Mouse (Mus musculus): ENCODE results near the gene Carmil3. TPM values are rescaled to one million over a fixed set of nuclear protein-coding genes. Genes with fewer than 3 reads are reported as not detected.
A peak's percentile ranks its signal among the peaks of the same experiment; 100 is the strongest.

The Carmil3 gene
- total and polyA plus RNA-seq, 2 experiments from 2014 or later: 37.6 to 118 TPM

DNA sequence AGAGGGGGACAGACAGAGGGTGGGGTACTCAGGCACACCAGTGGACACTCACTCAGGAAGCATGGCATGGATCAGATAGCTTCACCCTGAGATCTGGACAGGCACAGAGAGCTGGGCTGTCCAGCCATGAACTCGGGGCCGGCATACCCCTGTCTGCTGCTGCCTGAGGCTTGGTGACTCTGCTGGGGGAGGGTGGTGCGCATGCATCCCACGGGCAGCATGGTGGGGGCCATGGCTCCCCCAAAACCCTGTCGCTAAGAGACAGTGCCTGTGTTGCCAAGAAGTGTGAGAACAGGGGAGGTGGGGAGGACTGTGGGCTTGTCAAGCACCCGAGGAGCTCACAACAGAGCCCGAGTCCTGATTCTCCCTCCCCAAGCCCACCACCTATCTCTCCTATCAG is 20.6 kb downstream of the Carmil3 start:
- DNase-seq (ENCODE audit: low spot score) (peak; percentile 46), ATAC-seq (ENCODE audit: low FRiP score) (peak; percentile 42)
- no peak for TF ChIP-seq CTCF (IDR thresholded peaks at IDR 0.05)
- Histone ChIP-seq H3K4me2 (ENCODE audit: low read depth, low read length, poor library complexity, severe bottlenecking) (peak overlapping the region; percentile 29), H3K27me3 (ENCODE audit: insufficient read depth, low read length) (no peaks in the 10 kb centered on the region), H3K9me3 (ENCODE audit: low read length) (no peaks in the 10 kb centered on the region), H3K36me3 (ENCODE audit: insufficient read depth, low read length) (peaks cover 3% of the 10 kb centered on the region; the same call in 1 of the 2 replicates), H3K27ac (ENCODE audit: low read depth, low read length) (no peak overlapping the region), H3K4me3 (ENCODE audit: low read depth, low read length) (no peak overlapping the region), H3K9ac (replicated peaks; ENCODE audit: low read length, poor library complexity, severe bottlenecking) (0 out of 2 replicates have a peak overlapping the region, but pooled peaks have one; percentile 1), H3K4me1 (ENCODE audit: insufficient read depth, low read length) (0 out of 2 replicates have a peak, but pooled peaks cover 4% of the 10 kb centered on the region)
- WGBS: 44% methylated on average over 7 of the region's 7 CpGs

DNA sequence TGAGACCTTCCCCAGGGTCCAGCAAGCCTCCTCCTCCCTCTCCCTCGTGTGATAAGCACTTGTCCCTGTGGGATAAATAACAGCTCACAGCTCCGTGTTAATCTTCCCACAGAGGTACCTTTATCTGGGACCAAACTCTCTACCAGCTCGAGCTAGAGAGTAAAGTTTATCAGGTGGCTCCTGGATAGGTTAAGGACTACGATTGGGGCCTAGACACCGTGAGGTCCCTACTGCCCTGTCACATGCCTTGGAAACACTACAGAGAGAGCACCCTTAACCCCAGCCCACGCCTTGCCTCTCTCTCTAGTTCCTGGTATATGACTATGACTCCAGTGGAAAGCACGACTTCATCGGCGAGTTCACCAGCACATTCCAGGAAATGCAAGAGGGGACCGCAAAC is 23.5 kb downstream of the Carmil3 start:
- DNase-seq (ENCODE audit: low spot score) (no peak), ATAC-seq (ENCODE audit: low FRiP score) (no peak)
- no peak overlapping the region for H3K4me2 ChIP-seq (ENCODE audit: low read depth, low read length, poor library complexity, severe bottlenecking)
- peaks cover 6% of the 10 kb centered on the region for H3K4me1 ChIP-seq (ENCODE audit: insufficient read depth, low read length)
- H3K9ac ChIP-seq (replicated peaks; ENCODE audit: low read length, poor library complexity, severe bottlenecking): no peak overlapping the region
- H3K27ac ChIP-seq (ENCODE audit: low read depth, low read length): no peak overlapping the region
- no peak overlapping the region for H3K4me3 ChIP-seq (ENCODE audit: low read depth, low read length)
- WGBS: 72% methylated on average over 10 of the region's 10 CpGs
- TF ChIP-seq CTCF (IDR thresholded peaks at IDR 0.05): no peak
- no peaks in the 10 kb centered on the region for H3K36me3 ChIP-seq (ENCODE audit: insufficient read depth, low read length)
- H3K27me3 ChIP-seq (ENCODE audit: insufficient read depth, low read length): no peaks in the 10 kb centered on the region
- H3K9me3 ChIP-seq (ENCODE audit: low read length): no peaks in the 10 kb centered on the region

DNA sequence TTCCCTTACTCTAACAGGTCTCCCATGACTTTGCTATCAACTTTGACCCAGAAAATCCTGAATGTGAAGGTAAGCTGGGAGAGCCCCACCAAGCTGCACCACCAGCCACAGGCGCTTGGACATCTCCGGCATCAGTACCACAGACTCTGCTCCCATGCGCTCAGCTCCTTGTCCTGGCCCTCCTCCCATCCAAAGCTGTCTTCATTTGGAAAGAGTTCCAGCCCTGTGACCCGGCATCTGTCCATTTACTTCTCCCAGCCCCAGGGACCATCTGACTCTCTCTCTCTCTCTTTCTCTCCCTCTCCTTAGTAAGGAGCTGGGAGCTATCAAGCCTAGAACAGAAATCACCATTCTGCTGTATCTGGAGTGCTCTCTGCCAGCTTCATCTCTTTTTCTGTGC is 25.4 kb downstream of the Carmil3 start:
- ATAC-seq (ENCODE audit: low FRiP score) (no peak), DNase-seq (ENCODE audit: low spot score) (no peak)
- Histone ChIP-seq H3K4me2 (ENCODE audit: low read depth, low read length, poor library complexity, severe bottlenecking) (no peak overlapping the region), H3K9ac (replicated peaks; ENCODE audit: low read length, poor library complexity, severe bottlenecking) (no peak overlapping the region), H3K4me3 (ENCODE audit: low read depth, low read length) (no peak overlapping the region), H3K27ac (ENCODE audit: low read depth, low read length) (no peak overlapping the region), H3K9me3 (ENCODE audit: low read length) (no peaks in the 10 kb centered on the region), H3K27me3 (ENCODE audit: insufficient read depth, low read length) (no peaks in the 10 kb centered on the region), H3K36me3 (ENCODE audit: insufficient read depth, low read length) (no peaks in the 10 kb centered on the region), H3K4me1 (ENCODE audit: insufficient read depth, low read length) (peaks cover 8% of the 10 kb centered on the region)
- TF ChIP-seq CTCF (IDR thresholded peaks at IDR 0.05): no peak
- 86% methylated on average over 4 of the region's 4 CpGs for WGBS

DNA sequence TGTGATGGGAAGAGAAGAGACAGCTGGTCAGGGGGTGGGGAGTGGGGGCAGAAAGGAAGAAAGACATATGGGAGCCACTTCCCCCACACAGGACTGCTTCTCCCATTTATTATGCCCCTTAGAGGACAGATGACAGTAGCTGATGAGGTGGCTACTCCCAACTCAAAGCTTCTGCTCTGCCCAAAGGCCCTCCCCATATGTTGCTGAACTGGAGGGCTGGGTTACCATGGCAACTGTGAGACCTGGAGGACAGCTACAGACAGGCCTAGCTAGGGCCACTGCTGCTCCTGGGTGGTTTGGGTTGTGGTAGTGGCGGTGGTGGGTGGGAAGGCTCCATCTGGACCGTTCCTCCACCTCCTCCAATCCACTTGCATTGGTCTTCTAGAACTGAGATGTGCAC is 28.4 kb downstream of the Carmil3 start:
- ATAC-seq (ENCODE audit: low FRiP score) (peak; percentile 64), DNase-seq (ENCODE audit: low spot score) (peak; percentile 86)
- WGBS: 31% methylated on average over 2 of the region's 2 CpGs
- H3K4me3 ChIP-seq (ENCODE audit: low read depth, low read length): no peak overlapping the region
- no peak overlapping the region for H3K27ac ChIP-seq (ENCODE audit: low read depth, low read length)
- peaks cover 3% of the 10 kb centered on the region; the same call in 1 of the 2 replicates for H3K27me3 ChIP-seq (ENCODE audit: insufficient read depth, low read length)
- TF ChIP-seq CTCF (IDR thresholded peaks at IDR 0.05): no peak
- H3K36me3 ChIP-seq (ENCODE audit: insufficient read depth, low read length): no peaks in the 10 kb centered on the region
- H3K4me1 ChIP-seq (ENCODE audit: insufficient read depth, low read length): peaks cover 5% of the 10 kb centered on the region
- no peak overlapping the region for H3K9ac ChIP-seq (replicated peaks; ENCODE audit: low read length, poor library complexity, severe bottlenecking)
- H3K9me3 ChIP-seq (ENCODE audit: low read length): no peaks in the 10 kb centered on the region
- no peak overlapping the region for H3K4me2 ChIP-seq (ENCODE audit: low read depth, low read length, poor library complexity, severe bottlenecking)

DNA sequence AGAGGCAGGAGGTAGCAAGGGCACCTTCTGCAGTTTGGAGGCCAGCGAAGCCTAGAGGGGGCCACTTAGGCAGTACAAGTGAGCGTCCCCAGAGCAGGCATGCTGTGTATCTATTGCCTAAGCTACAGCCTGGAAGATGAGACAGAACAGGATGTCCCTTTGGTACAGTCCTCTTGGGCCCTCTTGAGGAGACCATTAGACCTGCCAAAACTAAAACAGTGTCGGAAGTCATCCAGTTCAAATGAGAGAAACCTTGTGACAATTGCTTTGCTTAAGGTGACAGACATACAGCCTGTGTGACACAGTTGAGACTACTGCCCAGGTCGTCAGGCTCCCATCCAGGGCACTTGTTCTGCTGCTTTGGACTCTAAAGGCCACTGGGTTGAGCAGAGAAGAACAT is 29.2 kb downstream of the Carmil3 start:
- Histone ChIP-seq H3K9me3 (ENCODE audit: low read length) (no peaks in the 10 kb centered on the region), H3K27ac (ENCODE audit: low read depth, low read length) (no peak overlapping the region; the same call in 1 of the 2 replicates), H3K9ac (replicated peaks; ENCODE audit: low read length, poor library complexity, severe bottlenecking) (no peak overlapping the region), H3K4me3 (ENCODE audit: low read depth, low read length) (no peak overlapping the region), H3K4me1 (ENCODE audit: insufficient read depth, low read length) (peaks cover 5% of the 10 kb centered on the region), H3K4me2 (ENCODE audit: low read depth, low read length, poor library complexity, severe bottlenecking) (peak overlapping the region; percentile 92), H3K27me3 (ENCODE audit: insufficient read depth, low read length) (peaks cover 6% of the 10 kb centered on the region; the same call in 1 of the 2 replicates), H3K36me3 (ENCODE audit: insufficient read depth, low read length) (no peaks in the 10 kb centered on the region)
- 54% methylated on average over 4 of the region's 4 CpGs for WGBS
- DNase-seq (ENCODE audit: low spot score): peak; percentile 48
- peak; percentile 48 for TF ChIP-seq CTCF (IDR thresholded peaks at IDR 0.05)
- ATAC-seq (ENCODE audit: low FRiP score): no peak

DNA sequence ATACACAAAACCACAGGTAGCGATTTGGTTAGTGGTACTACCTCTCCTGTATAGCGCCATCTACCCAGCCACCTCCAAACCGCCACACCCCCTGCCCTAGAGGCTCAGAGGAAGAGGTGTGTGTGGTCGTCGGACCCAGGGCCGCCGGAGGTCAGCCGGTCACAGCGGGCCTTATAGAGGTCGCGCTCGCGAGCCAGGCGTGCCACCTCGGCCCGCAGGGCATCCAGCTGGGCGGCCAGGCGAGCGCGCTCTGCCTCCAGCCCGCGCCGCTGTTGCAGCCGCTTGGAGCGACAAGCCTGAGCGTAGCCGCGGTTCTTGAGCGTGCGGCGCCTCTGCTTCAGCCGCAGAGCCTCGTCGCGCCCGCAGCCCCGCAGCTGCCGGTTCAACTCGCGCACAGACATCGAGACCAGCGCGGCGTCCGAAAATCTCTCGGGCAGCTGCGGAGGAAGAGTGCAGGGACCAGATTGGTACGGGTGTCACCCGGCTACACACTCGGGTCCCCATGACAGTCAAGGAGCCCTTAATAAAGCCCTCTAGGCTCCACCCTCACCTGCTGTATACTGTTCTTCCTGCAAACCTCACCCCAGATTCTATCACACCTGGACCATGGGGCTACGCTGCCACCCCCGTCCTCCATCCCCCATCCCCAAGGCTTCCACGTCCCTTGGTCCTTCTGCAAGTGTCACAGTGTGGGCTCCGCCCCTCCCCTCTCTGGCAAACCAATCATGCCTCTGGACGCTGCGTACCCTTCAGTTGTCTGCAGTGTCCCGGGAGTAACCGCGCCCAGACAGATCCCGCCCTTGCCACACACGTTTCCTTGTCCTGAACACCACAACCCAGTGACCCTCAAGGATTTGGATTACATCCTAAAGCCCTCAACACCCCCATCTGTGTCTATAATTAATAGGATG is 30.3 kb downstream of the Carmil3 start:
- under 1% methylated on average over 61 of the region's 61 CpGs for WGBS
- TF ChIP-seq CTCF (IDR thresholded peaks at IDR 0.05): peak; percentile 57
- DNase-seq (ENCODE audit: low spot score) (peak; percentile 73), ATAC-seq (ENCODE audit: low FRiP score) (peak; percentile 79)
- no peaks in the 10 kb centered on the region for H3K36me3 ChIP-seq (ENCODE audit: insufficient read depth, low read length)
- peaks cover 5% of the 10 kb centered on the region for H3K4me1 ChIP-seq (ENCODE audit: insufficient read depth, low read length)
- H3K9ac ChIP-seq (replicated peaks; ENCODE audit: low read length, poor library complexity, severe bottlenecking): peak overlapping the region; percentile 69
- H3K9me3 ChIP-seq (ENCODE audit: low read length): no peaks in the 10 kb centered on the region
- H3K27me3 ChIP-seq (ENCODE audit: insufficient read depth, low read length): peaks cover 8% of the 10 kb centered on the region; the same call in 1 of the 2 replicates
- H3K4me2 ChIP-seq (ENCODE audit: low read depth, low read length, poor library complexity, severe bottlenecking): peak overlapping the region; percentile 92
- peak overlapping the region; percentile 79 for H3K27ac ChIP-seq (ENCODE audit: low read depth, low read length)
- H3K4me3 ChIP-seq (ENCODE audit: low read depth, low read length): peak overlapping the region; percentile 53

All from midbrain, postnatal 0 days (tissue).